Mouse (Mus musculus): ENCODE results near the gene Dstn.

DNA sequence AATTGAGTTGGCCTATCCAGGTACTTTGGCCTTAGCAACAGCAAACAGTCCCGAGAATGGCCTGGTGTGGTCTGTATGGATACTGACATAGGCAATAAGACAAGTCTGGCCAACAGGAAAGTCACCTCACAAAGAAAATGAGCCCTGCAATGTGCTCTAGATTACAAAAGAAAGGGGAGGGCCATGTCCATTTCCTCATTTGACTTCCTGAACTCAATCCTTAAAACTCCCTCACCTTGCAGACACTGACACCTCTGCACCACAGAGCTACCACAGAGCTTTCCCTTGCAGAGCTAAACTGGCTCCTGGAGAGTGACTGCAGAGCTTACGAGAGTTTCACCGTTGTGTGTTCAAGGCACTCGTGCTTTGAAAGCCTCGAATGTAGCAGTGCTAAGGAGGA is 47.1 kb downstream of the Dstn start:
- TF ChIP-seq CTCF (IDR thresholded peaks at IDR 0.05; ENCODE audit: low read depth, low read length) (no peak), POLR2A (IDR thresholded peaks at IDR 0.05; ENCODE audit: borderline replicate concordance, low read depth, low read length) (no peak)

All from bone marrow macrophage, adult 2 months (primary cell).